Mouse (Mus musculus): ENCODE measurements at regions not wholly inside any gene's neighbourhood (a gene's known extent, or its start where the extent isn't known, plus 50 kb on each side); places are given as distances from the start of the nearest gene placed in this dataset.

- Histone ChIP-seq H3K27me3 (replicated peaks; ENCODE audit: control insufficient read depth, insufficient read depth, low read length) (no peaks in the 10 kb centered on the region), H3K4me2 (ENCODE audit: low read depth, low read length) (no peak overlapping the region), H3K9me3 (ENCODE audit: control insufficient read depth, low read length) (no peaks in the 10 kb centered on the region), H3K9ac (ENCODE audit: low read depth, low read length) (no peak overlapping the region), H3K27ac (ENCODE audit: low read length) (no peak overlapping the region), H3K4me3 (ENCODE audit: low read length) (no peak overlapping the region), H3K36me3 (ENCODE audit: control insufficient read depth, insufficient read depth, low read length) (no peaks in the 10 kb centered on the region), H3K4me1 (ENCODE audit: control insufficient read depth, insufficient read depth, low read length) (no peaks in the 10 kb centered on the region)
- ATAC-seq = no peak
- 83% methylated on average over 7 of the region's 7 CpGs for WGBS
Observed at GRCm38 (mm10) chr2:157681931-157682330, 55.3 kb upstream of the Ctnnbl1 start.

Data from intestine, embryonic 16.5 days (tissue).